Mouse (Mus musculus): Measurements from ENCODE around the gene Gm13723.

The Gm13723 gene

DNA sequence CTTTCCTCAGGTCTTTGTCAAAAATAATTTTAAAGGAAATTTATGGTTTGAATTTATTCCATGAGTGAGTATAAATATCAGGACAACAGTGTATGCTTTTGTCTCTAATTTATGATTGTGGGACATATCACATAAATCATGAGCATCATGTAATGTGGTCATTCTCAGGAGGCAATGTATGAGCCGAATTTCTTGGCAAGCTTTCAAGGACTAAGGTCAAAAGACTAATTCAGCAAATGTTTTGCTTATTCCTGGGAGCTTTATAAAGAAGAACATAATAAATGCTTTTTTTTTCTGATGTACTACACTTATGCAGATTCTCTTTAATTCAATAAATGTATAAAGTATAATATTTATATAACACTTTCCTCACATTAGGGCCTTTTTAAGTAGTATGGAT is at the start of gene Gm13723:
Gene Gm13723, minus strand, starts transcription at position 101 of the 400 bp plus-strand sequence.
- DNase-seq (ENCODE audit: low spot score in 2 of 2) = no peak

DNA sequence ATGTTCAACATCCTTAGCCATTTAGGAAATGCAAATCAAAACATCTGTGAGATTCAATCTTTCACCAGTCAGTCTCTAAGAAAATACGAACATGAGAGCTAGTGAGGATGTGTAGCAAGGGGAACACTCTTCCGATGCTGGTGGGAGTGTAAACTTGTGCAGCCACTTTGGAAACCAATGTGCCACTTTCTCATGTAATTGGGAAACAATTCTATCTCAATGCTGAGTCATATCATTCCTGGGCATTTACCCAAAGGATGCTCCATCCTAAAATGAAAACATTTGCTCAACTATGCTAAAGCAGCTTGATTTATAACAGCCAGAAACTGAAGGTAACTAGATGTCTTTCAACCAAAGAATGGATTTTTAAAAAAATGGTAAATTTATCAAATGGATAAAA is 31.0 kb upstream of the Gm13723 start:
- DNase-seq (ENCODE audit: low spot score in 2 of 2) = no peak

- DNase-seq (ENCODE audit: low spot score in 2 of 2) = no peak
Observed at GRCm38 (mm10) chr2:86892116-86892515, 17.5 kb upstream of the Gm13723 start, which contains the start of gene Olfr1097. Gene Olfr1097, minus strand, starts transcription at chr2:86892216.

- no peak for DNase-seq (ENCODE audit: low spot score in 2 of 2)
Observed at GRCm38 (mm10) chr2:86851596-86851995, 23.0 kb downstream of the Gm13723 start, which contains the start of gene Olfr1095. Gene Olfr1095, minus strand, starts transcription at chr2:86851696.

DNA sequence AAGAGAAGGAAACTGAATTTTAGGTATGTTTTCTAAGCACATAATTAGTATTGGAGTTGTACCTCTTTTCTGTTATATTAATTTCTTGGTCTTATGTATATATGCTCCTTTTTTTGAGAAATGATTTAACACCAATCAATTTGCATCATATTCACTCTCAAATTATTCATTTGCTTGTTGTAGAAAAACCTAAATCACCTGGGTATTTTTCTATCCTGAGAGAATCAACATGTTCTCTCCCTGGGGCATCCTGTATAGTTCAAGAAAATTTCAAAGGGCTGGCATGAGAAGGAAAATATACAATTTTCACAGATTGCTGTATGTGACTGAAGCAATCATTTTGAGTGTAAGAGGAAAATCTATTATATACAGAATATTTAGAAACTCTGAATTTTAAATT is 50.2 kb downstream of the Gm13723 start, which contains the start of gene Olfr1094:
Gene Olfr1094, plus strand, starts transcription at position 301 of the 400 bp plus-strand sequence.
- DNase-seq (ENCODE audit: low spot score in 2 of 2) = no peak

Data from spleen, postnatal 36 days (tissue).